Mouse (Mus musculus) C2C12 (cell line): ENCODE results near the gene Nmb.

Experiments
- CEBPB ChIP-seq: IDR thresholded peaks from one replicate; pipeline ENCODE4 v1.6.1; 2011; ENCODE audit warnings: low read depth, mild to moderate bottlenecking, control low read depth, moderate library complexity
- CTCF ChIP-seq: IDR thresholded peaks from one replicate; pipeline ENCODE4 v1.5.1; 2011; ENCODE audit not compliant: control insufficient read depth, insufficient read depth, insufficient read length
- FOSL1 ChIP-seq: IDR thresholded peaks from one replicate; pipeline ENCODE4 v1.8.0; 2011; ENCODE audit warnings: mild to moderate bottlenecking, low read length; ENCODE audit not compliant: poor library complexity, insufficient read depth, severe bottlenecking
- MAX ChIP-seq: IDR thresholded peaks from one replicate; pipeline ENCODE4 v1.6.1; 2011; ENCODE audit warnings: mild to moderate bottlenecking, control low read depth
- MYOG ChIP-seq: IDR thresholded peaks from one replicate; pipeline ENCODE4 v1.6.1; 2011; ENCODE audit not compliant: control insufficient read depth, insufficient read length; ENCODE audit errors: extremely low read depth
- USF1 ChIP-seq: IDR thresholded peaks from one replicate; pipeline ENCODE4 v1.6.1; 2011; ENCODE audit warnings: low read depth, mild to moderate bottlenecking, control low read depth, moderate library complexity

DNA sequence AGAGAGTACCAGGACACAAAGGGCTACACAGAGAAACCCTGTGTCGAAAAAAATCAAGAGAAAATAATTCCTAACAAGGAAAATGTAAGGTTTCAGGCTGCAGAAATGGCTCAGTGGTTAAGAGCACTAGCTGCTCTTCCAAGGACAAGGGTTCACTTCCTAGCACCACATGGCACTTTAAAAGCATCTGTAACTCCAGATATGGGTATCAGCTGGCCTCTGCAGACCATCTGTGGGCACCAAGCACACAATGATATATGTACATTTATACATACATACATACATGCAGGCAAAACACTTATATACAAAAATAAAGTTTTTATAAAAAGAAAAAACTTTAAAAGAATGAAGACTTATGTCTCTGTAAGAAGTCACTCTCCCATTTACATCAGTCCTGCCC, 31.0 kb upstream of the Nmb start:
- no peak for TF ChIP-seq CTCF
- no peak for TF ChIP-seq CEBPB
- no peak for TF ChIP-seq MAX
- TF ChIP-seq USF1, result no peak
- no peak for TF ChIP-seq FOSL1
- no peak for TF ChIP-seq MYOG
